Mouse (Mus musculus) urinary bladder, adult 2 months (tissue): Measurements from ENCODE around the gene Polr3f. TPM values are rescaled to one million over a fixed set of nuclear protein-coding genes. Genes with fewer than 3 reads are reported as not detected.
A peak's percentile ranks its signal among the peaks of the same experiment; 100 is the strongest.

Source experiments
- DNase-seq: peaks from one replicate; pipeline ENCODE4 v3.0.0; 2022; ENCODE audit warnings: low spot score
- polyA plus RNA-seq: library from polyadenylated mRNA; depleted of rRNA; stranded (reverse); fragments of >200 nt; gene quantifications from 2 replicates; pipeline ENCODE4 v1.2.3, GENCODE M21; 2012; rRNA removed

The Polr3f gene
- 15.4 and 16.2 TPM in 2 replicates for polyA plus RNA-seq

DNA sequence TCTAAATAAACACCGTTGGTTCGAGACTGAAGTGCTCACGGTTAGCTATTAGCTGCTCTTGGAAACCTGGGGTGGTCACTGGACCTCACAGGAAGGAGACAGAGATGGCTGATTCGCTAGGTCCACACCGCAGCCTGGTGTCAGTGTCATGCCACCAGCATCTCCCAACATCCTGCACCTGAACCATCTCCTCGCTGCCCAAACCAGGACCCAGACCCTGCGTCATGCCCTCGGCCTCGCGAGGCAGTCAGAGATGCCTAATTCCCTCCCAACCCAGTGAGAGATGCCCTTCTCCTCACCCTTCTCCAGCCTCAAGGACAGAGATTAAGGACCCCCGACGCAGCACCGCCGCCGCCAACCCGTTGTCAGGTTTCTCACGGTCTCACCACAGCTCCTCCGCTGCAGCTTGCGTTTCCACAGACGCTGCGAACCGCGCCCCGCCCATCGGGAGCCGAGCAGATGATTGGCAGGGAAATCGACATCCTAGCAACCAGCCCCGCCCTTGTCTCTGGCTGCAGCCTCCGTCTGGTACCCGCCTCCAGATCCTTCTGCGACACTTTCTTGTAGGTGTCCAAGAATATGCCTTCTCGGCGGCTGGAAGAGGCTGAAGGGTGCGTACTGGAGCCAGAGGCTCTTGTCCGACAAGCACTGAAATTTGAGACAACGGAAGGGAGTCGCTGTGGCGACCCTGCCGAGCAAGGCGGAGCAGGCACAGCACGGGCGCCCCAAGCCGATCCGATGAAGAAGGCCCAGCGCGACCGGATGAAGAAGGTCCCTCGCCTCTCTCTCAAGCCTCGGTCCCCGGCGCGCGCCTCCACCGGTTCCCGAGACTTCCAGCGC, at the start of gene Polr3f, which contains the start of gene Dzank1:
Gene Polr3f, plus strand, starts transcription at position 738 of the 840 bp plus-strand sequence.
Gene Dzank1, minus strand, starts transcription at position 434 of the 840 bp plus-strand sequence.
- peak; percentile 93 for DNase-seq

DNA sequence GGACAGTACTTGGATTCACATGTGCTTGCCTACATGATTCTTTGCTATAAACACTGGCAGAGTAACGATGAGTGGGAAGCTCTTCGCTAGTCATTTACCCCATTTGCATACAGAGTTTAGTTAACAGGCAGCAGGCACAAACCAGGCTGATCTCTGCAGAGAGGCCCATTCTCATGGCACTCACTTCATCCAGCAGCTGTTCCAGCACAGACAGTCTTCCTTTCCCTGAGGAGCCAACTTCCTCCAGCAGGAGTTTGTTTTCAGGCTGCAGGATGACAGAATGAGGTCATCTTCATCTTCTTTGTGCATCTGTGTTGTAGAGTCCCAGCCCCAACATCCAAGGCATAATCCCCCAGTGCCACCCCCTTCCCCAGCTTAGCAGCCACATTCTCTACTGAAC, 48.1 kb upstream of the Polr3f start:
- no peak for DNase-seq

DNA sequence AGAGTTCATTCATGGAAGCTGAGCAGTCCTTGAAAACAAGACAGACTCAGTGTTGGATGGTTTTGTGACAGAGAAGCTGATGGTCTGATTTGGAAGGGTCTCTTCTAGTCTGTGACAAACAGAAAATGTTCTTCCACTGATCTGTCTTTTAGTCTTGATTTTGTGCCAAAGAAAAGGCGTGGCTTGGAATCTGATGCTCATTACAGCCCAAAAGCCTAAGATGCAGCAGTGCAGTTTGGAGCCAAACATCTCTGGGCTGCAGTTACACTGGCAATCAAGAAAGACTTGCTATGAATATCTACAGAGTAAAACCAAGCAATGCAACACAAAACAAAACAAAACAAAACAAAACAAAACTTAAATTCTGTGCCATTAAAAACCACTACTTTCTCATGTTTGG, 43.4 kb upstream of the Polr3f start:
- DNase-seq = no peak

DNA sequence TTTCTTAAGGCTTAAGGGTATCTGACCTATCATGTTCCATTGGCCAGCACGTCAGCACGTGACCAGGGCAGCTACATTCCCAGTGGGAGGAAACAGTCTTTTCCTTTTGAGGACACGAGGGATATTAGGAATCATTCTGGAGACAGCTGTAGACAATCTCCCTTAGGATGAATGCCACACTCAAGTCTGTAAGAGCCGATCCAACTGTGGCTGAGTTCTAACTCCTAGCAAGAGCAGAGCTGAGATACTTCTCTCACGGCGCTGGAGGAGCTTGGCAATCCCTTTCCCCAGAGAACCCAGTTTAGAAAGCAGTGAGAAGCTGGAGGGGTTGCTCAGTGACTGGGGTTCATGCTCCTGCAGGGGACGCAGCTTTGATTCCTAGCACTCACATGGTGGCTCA, 42.1 kb upstream of the Polr3f start:
- no peak for DNase-seq

DNA sequence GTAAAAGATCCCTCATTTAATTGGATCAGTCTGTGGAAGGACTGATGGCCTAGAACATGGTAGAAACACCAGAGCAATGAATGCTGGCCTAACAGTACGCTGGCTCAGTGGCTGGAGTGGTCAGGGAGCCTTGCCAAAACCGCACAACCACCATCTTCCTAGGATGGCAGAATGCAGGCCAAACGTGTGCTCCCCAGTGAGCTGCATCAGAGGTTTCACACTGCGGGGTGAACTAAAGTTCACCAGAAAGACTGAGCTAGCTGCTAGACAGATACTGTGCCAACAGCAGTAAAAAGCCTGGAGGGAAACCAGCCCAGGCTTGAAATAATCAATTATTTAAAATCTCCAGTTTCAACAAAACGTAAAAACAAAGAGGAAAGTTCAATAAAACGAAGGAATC, 40.0 kb upstream of the Polr3f start:
- no peak for DNase-seq

DNA sequence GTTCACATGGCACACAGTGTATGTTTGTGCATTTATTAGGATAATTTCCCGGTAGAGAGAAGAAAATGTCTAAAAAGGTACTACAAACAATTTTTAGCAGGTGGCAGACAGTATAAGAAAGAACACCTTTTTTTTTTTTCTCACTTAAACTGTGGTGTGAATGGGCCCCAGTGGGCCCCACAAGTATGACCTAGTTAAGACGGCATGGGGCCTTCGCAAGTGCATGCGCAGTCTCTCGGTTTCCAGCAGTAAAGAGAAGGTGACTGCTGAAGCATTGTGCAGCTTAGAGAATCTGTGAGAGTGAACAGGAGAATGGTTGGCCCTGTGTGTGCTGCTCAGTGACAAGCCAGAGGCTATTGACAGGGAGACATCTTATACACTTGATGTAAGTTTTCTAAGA, 38.2 kb upstream of the Polr3f start:
- DNase-seq = no peak

DNA sequence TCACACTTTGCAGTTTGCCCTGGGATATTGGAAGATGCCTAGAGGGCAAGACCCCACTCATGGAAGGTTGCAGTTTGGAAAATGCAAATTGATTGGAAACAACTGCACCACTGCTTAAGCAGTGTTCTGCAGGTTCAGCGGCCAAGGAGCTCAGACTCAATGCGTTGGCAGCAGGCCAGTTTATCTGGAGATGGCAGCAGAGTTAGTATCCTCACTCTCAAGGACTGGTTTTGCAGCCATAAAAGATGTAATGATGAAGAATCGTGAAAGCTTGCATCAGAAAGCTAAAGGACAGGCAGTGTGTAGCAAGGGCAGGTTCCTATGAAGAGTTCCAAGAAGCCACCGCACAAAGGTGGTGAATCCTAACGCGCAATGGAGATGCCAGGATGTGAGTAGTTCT, 25.4 kb upstream of the Polr3f start:
- DNase-seq = no peak

DNA sequence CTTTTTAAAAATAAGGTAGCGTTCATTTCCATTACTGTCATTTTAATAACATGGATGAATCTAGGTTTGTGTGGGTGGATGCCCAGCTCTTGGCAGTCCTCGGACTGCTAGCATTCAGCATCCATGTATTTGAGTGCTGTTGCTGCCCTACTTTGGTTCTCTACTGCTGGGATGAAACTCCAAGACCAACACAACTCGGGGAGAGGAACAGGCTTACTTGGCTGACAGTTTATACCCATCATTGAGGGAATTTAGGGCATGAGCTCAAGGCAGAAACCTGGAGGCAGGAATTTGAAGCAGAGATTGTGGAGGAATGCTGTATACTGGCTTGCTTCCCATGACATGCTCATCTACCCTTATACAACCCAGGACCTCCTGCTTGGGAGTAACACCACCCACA, 12.9 kb upstream of the Polr3f start:
- DNase-seq = no peak

DNA sequence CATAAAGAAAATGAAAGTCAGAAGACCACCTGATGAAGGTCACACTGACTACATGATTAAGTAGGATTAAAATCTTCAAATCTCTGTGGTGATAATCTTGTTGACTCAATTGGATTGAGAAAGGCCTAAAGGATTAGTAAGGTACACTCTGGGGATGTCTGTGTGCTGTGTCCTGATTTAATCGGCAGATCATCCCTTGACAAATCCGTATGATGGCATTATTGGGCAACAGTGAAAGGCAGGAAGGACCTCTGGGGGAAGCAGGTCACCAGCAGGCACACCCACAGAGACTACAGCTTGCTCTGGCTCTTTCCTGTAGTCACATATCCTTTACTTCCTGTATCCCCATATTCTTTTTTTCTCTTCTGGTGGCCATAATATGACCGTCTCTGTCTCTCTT, 7.7 kb upstream of the Polr3f start:
- DNase-seq = no peak

DNA sequence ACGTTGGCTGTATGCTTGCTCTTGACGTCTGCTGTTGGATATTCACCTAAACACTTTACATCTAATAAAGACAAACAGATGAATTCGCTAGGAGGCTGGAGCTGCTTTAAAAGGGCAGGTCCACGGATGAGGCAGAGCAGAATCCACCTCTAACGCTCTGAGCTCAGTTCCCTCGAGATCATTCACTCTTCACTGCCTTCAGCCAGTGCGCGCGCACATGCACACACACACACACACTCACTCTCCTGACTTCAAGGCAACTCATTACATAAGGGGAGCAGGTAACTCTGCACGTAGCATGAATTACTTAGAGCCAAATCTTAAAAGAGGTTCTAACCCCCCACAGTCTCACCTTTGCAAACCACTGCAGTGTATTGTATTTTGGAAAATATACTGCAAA, 1.7 kb upstream of the Polr3f start:
- DNase-seq = no peak

DNA sequence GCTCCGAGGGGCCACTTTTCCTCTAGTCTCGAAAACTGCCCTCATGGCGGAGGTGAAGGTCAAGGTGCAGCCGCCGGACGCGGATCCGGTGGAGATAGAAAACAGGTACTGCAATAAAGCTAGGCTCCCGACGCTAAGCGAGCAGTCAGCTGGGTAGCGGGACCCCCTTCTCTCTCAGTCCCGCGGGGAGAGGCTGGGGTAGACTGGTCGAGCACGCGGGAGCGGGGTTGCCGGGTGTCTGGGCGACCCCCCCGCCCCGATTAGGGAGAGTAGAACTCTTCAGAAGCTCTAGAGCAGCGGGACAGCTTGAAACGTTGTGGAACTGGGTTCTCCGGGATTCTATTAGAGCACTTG, 280 bp downstream of the Polr3f start:
- no peak for DNase-seq

DNA sequence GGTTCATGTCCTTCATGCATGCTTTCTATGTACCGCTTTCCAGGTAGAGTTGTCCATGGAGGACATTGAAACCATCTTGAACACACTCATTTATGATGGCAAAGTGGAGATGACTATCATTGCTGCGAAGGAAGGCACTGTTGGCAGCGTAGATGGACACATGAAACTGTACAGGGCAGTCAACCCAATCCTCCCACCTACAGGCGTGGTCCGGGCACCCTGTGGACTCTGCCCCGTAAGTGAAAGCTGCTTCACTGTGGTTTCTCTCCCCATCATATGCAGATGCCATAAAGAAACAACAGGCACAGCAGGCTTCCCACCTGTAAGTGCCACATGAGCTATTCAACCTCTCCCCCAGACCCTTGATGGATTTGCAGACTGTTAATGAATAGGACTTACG, 9.6 kb downstream of the Polr3f start:
- DNase-seq = no peak

DNA sequence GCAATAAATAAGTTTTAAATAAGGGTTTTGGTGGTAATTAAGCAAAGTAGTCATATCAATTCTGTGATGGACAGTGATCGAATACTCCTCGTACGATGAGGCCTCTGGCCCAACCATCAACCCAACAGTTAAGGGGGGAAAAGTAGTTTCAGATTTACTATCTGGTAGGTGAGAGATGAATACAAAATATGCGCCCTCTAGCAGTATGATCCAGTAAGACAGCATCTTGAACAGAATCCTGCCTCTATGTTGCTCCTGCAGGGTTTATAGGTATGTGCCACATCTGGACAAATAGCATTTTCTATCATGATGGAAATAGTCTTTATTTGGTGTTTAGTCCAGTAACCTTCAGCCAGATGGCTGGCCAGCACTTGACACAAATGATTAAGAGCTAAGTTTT, 13.7 kb downstream of the Polr3f start:
- no peak for DNase-seq

DNA sequence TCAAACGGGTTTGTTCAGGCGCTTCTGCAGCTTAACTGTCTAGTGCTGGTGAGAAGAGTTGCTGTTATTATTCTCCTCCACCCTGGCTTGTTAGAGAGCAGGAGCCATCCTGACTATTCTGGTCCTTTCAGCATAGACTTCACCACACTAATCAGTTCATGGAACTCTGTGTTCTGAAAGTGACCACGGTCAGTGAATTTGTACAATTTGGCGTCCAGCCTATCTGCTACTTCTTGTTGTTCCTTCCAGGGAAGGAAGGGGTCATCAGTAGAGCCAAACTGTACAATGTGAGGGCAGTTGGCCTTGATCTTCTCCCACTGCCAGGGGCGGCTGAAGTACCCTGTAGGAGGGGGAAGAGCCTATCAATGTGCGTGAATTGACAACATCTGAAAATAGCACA, 16.2 kb downstream of the Polr3f start:
- DNase-seq = no peak

DNA sequence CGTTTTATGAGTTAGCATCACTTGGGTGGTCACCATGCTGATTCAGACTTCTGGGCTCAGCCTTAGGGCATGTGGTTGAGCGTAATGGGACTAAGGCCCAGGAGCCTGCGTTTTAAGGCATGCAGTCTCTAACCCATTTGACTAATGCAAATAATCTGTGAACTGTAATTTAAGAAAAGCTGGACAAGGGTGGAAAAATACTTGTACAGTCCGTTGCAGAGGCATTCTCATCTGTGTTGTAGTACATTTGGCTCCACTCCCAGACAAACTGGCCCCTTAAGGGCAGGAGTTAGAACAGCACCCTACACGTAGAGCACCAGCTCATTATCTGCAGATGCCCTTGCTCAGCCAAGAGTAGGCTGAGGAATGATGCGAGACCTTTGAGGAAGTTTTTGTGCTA, 17.1 kb downstream of the Polr3f start:
- no peak for DNase-seq

DNA sequence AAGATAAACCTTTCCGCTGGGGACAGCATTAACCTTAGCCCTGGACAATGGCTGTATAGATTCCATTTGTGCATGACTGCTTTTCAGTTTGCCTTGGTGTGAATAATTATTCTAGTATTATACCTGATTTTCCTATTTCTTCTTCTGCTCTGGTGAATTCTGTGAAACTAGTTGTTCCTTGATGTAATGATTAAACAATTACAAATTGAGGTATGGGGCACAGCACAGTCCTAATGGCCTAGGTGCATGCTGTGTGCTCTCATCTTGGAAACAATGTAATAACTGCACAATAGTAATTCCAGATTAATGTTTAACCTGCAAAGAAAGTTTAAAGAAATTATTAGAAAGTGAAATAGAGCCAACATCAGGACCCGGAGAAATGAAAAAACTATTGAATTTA, 17.5 kb downstream of the Polr3f start:
- DNase-seq = no peak

DNA sequence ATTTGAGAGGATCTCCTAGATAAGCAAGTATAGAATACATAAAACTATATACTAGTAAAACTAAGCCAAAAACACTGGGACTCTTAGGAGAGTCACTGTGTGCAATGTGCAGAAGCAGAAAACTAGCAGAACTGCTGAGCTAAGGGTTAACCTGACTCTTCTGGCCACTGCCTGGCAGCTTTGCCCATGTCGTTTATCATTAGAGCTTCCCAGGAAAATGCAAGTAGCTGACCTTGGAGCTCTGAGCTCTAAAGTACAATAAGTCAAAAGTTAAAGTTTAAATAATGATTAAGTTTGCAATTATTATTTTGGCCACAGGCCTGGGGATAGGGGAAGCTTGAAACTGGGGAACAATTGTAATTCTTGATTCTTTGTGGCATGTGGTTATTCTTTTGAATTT, 18.0 kb downstream of the Polr3f start:
- no peak for DNase-seq

DNA sequence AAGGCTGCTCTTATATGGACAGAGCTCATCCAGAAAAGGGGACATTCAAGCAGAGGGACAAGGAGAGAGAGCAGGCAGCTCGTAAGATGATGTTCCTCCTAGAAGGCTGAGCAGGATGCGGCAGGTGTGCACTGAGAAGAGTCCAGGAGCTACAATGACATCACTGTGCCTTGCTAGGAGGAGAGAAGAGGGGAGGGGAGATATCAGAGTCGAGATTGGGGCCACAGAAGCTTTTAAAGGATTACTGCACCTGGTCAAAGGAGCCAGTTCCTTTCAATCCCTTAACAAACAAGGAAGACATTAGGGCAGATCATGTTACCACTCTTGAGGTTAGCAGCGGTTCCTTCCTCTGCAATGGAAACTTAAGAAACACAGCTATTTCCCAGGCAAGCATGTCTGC, 20.0 kb downstream of the Polr3f start:
- no peak for DNase-seq

DNA sequence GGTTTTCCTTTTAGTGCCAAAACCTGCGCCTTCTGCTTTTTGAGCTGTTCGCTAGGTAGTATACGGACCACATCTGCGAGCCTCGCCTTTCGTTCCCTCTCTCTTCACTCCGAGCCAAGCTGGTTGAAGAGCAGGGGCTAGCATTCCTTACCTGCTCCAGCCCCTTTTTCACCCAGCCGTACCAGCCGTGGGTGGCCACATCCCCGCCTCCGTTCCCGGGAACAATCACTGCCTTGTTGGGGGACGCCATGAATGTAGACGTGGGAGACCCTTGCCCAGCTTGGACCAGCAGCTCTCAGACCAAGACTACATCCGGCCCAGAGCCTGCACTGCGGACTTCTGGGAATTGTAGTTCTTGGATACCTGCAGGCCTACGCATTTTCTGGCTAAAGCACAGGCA, 23.0 kb downstream of the Polr3f start, which contains the start of gene Rbbp9:
Gene Rbbp9, minus strand, starts transcription at position 341 of the 400 bp plus-strand sequence.
- peak; percentile 47 for DNase-seq

DNA sequence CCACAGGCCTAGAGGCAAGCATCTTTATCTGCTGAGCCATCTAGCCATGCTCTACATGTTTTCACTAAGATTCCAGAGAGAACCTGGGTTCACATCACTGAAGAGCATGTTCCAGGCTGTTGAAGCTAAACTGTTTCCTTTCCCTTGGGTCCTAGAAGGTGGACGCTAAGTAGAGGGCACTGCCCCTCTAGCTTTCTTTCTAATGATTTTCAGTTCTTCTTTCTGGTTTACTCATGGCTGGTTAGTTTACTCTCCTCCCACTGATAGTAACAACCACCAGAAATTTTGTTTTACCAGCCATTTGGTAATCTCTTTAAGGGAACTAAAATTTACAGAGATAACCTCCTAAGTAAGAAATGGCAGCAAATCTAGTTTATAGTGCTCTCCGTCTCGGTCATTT, 26.4 kb downstream of the Polr3f start:
- no peak for DNase-seq

DNA sequence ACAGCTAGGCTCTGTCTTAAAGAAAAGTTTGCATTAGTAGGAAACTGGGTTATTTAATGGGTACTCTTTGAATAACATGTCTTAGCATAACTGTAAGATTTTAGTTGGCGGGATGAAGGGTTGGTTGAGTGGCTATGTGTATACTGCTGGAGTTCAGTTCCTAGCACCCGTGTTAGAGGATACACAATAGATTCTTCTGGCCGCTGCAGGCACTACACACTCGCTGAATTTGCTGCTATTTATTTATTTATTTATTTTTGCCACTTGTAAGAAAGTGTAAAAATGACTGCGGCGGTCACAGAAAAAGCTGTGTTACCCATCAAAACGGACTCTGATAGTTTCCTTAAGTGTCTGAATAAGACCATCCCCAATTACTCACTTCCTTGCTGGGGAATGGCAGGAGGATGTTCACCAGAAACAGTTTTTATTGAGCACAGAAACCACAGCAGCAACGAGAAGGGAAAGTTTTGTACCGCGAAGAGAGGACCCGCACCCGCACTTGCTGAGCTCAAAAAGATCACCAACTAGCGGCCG, 27.8 kb downstream of the Polr3f start:
- no peak for DNase-seq

DNA sequence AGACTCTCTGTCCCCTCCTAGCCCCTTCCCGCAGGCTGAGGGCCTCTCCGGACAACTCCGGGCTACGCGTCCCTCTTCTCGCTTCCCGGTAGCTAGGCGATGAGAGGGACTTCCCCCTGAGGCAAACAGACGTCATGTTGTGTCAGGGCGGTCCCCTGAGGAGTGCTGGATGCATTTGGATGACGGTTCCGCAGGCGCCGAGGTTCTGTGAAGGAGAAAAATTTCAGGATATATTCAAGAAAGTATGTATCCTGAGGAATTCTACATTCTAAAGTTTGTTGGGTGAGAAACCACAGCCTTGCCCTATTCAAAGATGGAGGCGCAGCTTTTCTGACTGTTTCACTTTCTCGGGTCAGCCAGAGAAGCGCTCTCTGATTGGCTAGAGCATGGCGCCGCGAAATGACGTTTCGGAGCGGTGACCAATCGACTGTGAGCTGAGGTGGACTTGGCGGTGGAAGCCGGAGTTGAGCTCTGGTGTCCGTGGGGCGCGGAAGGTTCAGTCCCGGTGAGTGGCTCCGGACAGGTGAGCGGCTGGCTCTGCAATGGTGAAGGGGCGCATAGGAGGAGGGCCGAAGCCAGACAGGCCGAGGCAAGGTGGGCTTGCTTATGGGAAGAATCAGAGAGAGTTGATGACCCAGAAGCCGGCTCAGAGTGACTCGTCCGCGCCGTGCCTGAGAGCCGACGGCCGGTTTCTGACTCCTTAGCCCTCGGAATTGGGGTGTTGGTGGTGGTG, 28.5 kb downstream of the Polr3f start, which contains the start of gene Sec23b:
Gene Sec23b, plus strand, starts transcription at position 410 of the 733 bp plus-strand sequence.
- peak; percentile 85 for DNase-seq

DNA sequence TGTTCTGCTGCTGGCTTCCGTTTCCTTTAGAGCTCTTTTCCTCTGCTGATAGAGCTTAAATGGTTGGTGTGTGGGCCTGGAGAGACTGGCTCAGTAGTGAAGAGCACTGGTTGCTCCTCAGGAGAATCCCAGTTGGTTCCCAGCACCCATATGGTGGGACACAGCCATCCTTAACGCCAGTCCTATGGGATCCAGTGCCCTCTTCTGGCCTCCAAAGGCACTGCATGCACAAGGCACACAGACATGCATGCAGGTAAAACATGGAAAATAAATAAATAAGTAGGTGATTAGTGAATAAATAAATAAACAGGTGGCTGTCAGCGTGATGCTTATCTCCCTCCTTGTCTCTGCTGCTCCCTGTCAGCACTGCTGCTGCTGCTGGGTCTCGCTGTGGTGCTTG, 61.2 kb downstream of the Polr3f start:
- DNase-seq = no peak
